Mouse (Mus musculus): ENCODE measurements around the gene Nxph4. TPM values are rescaled to one million over a fixed set of nuclear protein-coding genes. Genes with fewer than 3 reads are reported as not detected.

Nxph4 gene
- total RNA-seq, 2 experiments from 2014 or later = not detected

DNA sequence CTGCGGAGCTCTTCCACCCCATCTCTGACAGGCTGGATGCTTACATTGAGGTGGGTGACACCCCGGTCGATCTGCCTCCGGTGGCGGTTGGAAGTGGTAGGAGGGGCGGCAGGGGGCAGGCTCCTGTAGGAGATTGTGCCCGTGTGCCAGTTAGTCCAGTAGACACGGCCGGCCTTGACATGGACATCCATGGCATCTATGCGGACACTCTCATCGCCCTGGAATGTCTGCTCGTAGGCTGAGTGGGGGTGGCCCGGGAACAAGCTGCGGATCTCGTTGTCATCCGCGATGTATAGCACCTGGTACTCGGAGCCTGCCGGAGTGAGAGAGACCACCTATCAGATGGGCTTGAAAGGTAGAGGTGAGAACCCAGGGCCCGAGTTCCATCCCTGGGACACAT lies 10.0 kb upstream of the Nxph4 start:
- no peak for ATAC-seq (replicated peaks; ENCODE audit: poor library complexity, severe bottlenecking)

DNA sequence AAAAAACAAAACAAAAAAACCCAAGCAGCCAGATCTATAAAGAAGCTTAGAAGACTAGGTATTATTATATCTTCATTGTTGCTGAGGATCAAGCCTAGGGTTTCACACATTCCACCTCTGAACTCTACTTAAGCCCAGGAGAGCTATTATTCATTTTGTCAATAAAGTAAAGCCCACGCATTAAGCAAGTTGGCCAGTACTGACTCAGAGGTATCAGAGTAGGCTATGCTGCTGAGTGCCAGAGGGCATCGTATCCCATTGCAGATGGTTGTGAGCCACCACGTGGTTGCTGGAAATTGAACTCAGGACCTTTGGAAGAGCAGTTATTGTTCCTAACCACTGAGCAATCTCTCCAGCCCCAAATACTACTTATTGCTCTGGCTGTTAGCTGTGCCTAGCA lies 9.6 kb upstream of the Nxph4 start:
- no peak for ATAC-seq (replicated peaks; ENCODE audit: poor library complexity, severe bottlenecking)

DNA sequence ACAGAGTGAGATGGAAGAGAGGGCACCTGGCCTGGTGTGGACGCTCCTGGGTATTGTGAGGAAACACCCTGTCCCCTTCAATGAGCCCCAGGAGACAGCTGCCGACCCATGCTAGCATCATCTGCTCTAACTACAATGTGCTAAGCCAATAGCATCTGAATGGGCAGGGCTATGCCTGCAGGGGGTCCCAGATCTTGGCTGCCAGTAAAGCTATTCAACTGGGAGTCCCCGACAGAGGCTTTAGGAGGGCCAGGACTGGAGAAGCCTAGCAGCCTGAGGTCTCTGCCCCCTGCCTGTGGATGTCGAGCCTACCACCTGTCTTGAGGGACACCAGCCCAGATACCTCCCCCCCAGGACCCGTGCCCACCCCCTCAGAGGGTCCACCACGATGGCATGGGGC lies 8.4 kb upstream of the Nxph4 start:
- ATAC-seq (replicated peaks; ENCODE audit: poor library complexity, severe bottlenecking) = no peak

DNA sequence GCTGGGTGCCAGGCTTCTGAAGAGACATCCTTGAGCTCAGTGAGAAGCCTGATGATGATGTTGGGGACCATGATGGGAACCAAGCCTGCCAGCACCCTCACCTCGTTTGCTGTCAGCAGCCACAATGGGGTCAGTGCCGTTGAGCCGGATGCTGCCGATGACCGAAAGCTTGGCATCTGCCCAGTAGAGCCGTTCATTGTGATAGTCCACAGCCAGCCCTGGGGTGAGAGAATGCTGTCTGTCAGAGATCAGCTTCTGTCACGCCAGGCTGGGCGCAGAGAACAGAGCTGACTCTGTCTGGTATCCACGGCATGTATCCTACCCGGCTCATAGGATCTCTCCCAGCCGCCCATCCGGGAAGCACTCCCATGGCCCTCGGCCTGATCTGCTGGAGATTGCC lies 7.7 kb upstream of the Nxph4 start:
- ATAC-seq (replicated peaks; ENCODE audit: poor library complexity, severe bottlenecking) = no peak

DNA sequence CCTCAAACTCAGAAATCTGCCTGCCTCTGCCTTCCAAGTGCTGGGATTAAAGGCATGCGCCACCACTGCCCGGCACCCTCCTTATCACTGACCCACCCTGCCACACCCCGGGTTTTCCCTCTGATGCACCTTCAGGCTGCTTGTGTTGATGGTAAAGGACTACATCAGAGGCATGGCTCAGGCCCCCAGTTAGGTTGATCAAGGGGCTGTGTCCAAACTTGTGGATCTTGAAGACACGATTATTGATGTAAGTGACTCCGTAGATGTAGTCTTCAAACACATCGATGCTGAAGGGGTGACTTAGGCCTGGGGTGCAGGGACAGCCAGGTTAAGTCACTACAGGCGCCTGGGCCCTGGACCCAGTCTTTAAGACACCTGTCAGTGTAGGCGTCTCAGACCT lies 7.2 kb upstream of the Nxph4 start:
- ATAC-seq (replicated peaks; ENCODE audit: poor library complexity, severe bottlenecking) = no peak

DNA sequence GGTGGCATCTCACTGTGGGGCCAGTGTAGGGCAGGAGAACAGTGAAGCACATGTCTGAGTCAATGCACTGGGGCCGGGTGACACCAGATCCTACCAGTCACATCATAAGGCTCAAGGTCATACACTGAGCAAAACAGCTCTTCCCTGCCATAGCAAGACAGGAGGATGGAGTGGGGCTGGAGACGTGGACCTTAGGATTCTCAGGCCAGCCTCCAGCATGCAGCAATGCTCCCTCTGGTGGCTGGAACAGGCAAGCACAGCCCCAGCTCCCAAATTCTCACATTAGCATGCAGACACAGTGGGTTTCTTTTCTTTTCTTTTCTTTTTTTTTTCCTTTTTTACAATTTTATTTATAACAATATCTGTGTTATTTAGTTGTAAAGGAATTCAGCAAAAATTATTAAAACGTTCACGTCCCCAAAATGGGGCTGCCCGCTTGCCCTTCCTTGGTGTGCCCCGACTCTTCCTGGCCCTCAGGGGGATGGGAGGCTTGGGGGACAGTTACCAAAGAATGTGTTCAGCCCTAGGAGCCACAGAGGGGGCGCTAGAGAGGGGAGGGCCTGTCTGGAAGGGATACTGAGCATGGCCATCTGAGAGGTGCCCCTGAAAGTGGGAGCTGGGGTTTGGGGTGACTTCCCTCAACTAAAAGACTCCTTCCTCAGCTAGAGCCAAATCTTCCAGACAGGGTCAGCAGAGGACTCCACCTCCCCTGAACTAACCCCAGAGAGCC lies 3.7 kb upstream of the Nxph4 start:
- ATAC-seq (replicated peaks; ENCODE audit: poor library complexity, severe bottlenecking) = peak; percentile 73

DNA sequence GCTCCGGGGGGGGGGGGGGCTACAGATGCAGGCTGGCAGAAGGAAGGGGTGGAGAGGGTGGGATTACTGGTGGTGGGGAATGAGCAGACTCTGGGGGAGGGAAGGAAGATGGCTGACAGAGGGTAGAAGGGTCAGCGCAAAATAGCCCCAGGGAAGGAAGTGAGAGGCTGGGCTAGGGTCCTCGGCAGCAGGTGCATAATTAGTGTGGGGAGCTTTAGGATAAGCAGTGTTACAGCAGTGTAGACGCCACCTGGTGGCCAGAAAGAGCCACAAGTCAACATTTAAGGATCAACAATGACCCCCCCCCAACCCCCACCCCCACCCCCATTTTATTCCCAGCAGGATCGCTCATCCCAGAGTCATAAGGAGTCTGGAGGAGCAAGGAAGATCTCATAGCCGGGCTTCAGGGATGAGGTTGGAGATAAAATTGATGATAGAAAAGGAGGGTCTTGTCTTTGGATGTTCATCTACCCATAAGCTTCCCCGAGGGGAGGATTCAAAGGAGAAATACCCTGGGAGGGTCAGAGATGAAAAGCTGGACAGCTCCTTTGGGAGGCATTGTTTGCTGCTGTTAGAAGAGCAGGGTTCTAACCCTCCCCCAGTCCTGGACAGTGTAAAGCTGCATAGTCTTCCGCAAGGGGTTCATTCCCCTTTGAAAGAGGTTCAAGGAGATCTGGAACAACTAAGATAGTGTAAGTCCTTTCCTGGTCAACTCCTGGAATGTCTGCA lies 2.4 kb upstream of the Nxph4 start:
- peak; percentile 26; the same call in 1 of the 2 replicates for ATAC-seq (replicated peaks; ENCODE audit: poor library complexity, severe bottlenecking)

DNA sequence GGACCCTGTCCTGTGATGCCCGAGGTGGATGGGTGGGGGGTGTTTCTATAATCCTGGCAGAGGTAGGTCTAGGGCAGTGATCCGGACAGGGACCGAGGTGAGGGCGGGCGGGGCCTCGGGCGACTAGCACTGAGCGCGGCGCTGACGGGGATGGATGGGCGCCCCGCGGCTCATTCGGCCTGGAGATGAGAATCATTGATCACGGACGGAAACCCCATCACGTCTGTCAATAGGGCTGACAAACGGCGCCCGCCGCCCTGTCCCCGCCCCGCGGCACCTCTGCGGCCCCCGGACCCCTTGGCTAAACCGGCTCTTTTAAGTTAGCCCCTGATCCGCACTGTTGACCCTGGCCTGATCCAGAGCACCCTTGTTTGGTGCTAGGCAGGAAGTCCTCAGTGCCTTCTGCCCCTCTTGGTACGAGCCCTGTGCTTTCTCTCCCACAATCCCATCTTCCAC lies 598 bp upstream of the Nxph4 start:
- no peak for ATAC-seq (replicated peaks; ENCODE audit: poor library complexity, severe bottlenecking)

DNA sequence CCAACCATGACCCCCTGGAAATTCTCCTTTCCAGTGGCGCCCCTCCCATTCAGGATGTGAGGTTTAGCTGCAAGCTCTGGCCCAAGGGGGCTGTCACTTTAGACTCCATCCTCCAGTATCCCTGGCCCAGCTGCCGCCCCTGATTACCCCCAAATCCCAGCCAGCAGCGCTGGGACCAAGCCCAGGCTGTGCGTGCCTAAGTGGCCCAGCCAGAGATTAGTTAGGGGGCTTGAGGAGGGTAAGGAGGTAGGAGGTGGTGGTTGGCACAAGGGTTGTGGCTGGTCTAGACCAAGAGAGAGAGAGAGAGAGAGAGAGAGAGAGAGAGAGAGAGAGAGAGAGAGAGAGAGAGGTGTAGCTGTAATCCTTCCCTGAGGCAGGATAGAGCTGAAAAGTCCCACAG lies 2.8 kb downstream of the Nxph4 start:
- no peak for ATAC-seq (replicated peaks; ENCODE audit: poor library complexity, severe bottlenecking)

DNA sequence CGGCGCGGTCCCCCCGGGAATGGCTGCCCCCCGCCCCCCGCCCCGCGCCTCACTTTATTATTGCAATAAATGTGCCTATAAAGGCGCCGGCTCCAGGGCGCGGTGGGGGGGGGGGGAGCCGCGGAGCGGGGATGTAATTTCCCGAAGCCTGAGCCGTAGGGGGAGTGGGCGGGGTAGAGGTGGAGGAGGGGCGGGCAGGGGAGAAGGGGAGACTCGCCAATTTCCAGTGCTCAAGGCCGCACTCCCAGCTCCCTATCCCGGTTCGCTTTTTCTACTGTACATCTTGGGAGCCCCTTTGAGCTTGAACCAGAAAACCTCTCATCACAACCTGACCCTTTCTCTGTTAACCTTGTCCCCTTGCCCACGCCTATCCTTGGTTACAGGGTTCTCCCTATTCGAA lies 3.4 kb downstream of the Nxph4 start:
- no peak for ATAC-seq (replicated peaks; ENCODE audit: poor library complexity, severe bottlenecking)

DNA sequence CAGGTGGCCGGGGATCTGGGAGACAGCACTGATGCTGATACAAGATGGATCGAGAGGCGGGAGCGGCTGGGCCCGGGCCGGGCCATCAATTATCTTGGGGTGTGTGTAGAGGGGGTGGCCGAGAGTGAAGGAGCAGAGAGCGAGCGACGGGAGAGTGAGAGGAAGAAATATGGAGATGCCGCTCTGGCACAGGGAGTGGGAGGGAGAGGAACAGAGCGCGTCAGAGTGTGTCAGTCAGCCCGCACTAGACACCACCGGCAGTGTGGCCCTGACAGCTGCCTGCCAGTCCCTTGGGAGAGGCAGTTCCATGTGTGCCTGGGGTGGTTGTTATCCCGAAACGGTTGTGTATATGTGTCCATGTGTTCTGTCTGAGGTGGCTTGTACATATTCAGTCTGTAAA lies 6.9 kb downstream of the Nxph4 start:
- 0 out of 2 replicates have a peak, but pooled peaks have one; percentile 10 for ATAC-seq (replicated peaks; ENCODE audit: poor library complexity, severe bottlenecking)

DNA sequence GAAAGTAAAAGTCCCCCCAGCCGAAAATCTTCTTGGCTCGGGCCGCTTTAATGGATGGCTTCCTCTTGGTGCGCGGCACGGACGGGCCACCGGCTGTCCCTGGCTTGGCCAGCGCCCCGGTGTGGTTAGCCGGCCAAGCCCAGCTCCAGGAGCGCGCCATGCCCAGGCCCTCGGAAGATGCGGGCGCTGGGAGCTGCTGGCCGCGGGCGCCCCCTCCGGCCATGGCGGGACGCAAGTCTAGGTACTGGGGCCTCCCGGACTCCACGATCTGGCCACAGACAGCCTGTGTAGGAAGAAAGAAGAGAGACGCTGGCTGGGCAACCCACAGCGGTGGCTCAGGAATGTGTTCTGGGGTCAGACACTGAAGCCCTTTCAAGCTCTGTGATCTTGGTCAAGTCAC lies 7.7 kb downstream of the Nxph4 start:
- ATAC-seq (replicated peaks; ENCODE audit: poor library complexity, severe bottlenecking) = peak; percentile 73

DNA sequence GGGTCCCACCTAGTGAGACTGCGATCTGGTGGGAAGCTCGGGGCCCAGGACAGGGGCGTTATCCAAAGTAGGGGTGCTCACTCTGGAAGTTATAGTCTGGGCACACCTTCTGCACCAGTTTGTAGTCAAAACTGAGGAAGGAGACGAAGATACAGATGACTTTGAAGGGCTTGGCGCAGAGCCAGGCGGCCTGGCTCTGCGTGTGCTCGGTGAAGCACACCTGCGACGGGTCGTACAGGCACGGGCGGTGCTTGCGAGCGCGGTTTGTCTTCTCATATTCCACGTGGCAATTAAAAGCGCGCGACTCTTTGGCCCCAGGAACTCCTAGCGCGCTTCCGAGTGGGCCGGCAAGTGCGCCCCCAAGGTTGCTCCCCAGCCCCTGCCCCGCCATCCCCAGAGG lies 8.3 kb downstream of the Nxph4 start:
- no peak for ATAC-seq (replicated peaks; ENCODE audit: poor library complexity, severe bottlenecking)

DNA sequence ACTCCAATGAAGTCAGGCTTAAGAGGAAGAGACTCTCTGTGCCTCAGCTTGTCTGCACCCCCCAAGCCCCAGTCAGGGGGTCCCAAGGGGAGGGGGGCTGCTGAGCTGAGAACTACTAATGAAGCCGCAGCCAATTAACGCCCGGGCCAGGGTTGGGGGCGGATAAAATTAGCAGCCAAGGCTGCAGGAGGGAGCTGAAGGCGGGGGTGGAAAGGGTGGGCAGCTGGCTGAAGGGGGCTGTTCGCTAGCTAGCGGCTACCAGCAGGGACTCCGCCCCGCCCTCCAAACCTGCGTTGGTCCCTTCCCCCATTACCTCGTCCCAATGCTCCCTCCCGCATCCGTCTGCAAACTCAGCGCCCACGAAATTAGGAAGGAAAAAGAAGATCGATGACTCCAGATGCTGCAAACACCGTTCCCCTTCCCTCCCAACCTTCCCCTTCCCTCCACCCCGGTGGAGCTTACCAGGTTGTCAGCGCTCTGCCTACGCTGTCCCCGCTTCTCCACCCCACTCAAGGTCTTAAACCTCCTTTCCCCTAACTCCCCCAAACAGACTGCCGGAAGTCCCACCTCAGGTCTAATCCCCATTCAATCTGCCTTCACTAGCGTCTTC lies 9.6 kb downstream of the Nxph4 start:
- ATAC-seq (replicated peaks; ENCODE audit: poor library complexity, severe bottlenecking) = no peak

DNA sequence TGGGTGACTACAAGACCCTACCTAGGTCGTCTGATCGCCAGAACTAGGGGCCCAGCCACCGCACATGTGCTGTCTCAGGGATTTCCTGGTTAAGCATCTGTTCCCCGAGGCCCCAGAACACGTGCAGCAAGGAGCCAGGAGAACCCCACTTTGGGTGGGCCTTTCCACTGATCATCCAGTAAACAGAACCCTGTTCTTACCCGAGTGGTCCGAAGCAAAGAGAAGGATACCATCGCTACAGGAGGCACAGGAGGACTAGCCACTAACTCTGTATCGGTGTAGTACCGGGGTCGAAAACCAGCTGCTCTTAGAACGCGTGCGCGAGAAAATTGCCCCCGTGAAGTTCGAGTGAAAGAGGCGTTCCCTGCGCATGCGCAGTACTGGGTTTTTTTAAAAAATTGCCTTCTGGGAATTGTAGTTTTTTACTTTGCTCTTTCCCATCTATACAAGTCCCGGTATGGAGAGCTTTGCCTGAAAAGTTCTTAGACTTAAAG lies 12.2 kb downstream of the Nxph4 start, which contains the start of gene Shmt2:
Gene Shmt2, minus strand, starts transcription at position 357 of the 494 bp plus-strand sequence.
- ATAC-seq (replicated peaks; ENCODE audit: poor library complexity, severe bottlenecking) = peak; percentile 48

DNA sequence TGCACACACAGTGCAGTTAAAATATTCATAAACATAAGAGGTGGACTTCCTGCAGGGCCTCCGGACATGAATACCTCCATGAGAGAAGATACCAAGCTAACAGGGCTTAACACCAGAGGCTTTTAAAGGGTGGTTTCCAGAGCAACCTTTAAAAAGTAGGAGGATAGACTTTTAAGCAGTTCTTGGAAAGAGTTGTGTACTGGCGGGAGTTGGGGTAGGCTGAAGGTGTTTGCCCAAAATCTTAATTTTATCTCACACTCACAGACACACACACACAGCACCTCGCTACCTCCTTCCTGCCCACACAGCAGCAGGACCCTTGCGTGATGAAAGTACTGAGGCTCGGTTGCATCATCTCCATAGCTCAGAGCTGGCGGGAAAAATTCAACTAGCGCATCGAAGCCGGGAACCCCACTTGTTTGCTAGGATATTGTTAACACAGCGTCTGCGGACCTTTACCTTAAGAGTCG lies 12.7 kb downstream of the Nxph4 start:
- ATAC-seq (replicated peaks; ENCODE audit: poor library complexity, severe bottlenecking) = peak; percentile 75

DNA sequence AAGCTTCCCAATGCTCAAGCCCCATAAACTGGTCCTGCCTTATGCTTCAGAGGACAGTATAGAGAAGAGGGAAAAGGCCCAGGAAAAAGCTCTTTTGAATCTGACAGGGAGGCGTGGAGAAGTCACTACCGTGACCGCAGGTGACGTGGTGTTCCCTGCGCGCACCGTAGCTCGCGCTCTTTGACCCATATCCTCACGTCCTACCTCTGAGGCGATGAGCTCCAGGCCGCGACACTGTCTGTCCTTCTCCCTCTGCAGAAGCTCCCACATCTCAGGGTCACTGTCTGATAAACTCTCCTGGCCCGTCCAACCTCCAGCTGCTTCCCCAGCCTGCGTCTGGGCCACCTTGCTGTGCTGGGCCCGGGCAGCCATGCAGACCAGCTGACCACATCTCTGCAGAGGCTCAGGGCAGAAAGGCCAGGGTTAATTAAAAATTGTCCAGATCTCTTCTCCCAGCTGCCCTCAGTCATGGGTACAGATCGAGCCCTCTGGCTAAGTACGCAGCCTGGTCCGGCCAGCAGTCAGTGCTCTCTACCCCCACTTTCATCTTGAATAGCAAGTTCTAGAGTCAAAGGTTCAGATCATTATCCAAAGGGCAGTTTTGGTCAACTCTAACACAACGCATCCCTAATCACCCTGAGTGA lies 13.5 kb downstream of the Nxph4 start:
- ATAC-seq (replicated peaks; ENCODE audit: poor library complexity, severe bottlenecking) = no peak

DNA sequence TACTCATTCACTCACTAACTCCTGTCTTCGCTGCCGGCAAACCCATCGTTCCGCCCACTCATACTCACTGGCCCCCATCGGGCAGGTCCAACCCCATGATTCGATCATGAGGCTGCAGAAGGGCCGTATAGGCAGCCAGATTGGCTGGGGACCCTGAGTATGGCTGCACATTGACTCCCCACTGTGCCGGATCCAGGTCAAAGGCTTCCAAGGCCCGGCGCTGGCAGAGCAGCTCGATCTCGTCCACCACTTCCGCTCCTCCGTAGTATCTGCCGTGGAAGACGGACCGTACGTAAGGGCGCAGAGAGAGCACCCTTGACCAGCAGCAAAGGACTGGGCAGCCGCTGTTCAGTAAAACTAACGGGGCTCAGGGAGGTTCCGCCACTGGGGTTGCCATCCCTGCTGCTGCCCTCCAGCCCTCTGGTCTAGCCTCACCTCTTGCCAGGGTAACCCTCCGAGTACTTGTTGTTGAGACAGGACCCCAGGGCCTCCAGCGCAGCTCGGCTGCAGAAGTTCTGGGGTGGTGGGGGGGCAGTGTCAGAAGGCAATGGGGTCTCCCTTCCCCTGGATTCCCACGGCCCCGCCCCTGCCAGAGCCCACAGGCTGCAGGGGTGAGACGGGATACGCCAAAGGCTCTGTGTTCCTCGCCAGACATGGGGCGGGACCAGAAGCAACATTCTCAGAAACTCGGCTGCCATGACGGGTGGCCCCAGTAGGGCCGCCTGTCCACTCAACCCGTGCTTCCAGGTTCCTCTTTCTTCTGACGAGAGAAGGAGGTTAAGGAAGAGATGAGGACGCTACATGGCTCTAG lies 14.3 kb downstream of the Nxph4 start:
- ATAC-seq (replicated peaks; ENCODE audit: poor library complexity, severe bottlenecking) = no peak

DNA sequence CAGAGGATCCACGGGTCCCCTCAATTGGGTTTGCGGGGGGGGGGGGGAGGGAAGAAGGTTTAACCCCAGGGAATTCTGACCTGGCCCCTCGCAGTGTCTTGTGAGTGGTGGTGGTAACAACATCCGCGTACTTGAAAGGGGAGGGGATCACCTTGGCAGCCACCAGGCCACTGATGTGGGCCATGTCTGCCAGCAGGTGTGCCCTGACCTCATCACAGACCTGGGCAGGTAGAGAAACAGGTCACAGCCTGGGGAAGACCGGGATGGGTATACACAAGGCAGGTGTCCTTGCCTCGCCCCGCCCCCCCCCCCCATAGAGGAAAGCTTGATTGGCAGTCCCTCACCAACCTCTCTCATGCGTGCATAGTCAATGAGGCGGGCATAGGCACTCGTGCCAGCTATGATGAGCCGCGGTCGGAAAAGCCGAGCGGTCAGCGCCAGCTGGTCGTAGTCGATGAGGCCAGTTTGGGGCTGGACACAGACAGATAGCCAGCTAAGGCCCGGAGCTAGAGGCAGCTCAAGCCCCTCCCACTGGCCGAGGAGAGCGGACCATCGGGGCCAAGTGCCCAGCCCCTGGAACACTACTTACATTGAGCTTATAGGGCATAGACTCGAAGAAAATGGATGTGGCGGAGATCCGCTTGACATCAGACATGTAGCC lies 15.2 kb downstream of the Nxph4 start:
- no peak for ATAC-seq (replicated peaks; ENCODE audit: poor library complexity, severe bottlenecking)
